Mouse (Mus musculus): Measurements from ENCODE around the gene Gapvd1. TPM values are rescaled to one million over a fixed set of nuclear protein-coding genes. Genes with fewer than 3 reads are reported as not detected.
"Not testable (repeated sequence)": the region's sequence is repeated elsewhere in the genome, so short reads cannot be mapped to it uniquely, and the experiment has no call there.

Gene Gapvd1
- total RNA-seq, 2 experiments from 2014 or later = 56.7 to 65.5 TPM

- ATAC-seq (replicated peaks; ENCODE audit: poor library complexity, severe bottlenecking) = no peak
Measured at GRCm38 (mm10) chr2:34772252-34773235, 17.5 kb upstream of the Gapvd1 start.

- ATAC-seq (replicated peaks; ENCODE audit: poor library complexity, severe bottlenecking) = peak; percentile 81
Measured at GRCm38 (mm10) chr2:34771368-34772226, 16.6 kb upstream of the Gapvd1 start, which contains the start of gene Hspa5. Hspa5 (plus strand) TSS chr2:34771970.

- ATAC-seq (replicated peaks; ENCODE audit: poor library complexity, severe bottlenecking) = no peak
Measured at GRCm38 (mm10) chr2:34770951-34771350, 15.9 kb upstream of the Gapvd1 start.

- ATAC-seq (replicated peaks; ENCODE audit: poor library complexity, severe bottlenecking) = no peak
Measured at GRCm38 (mm10) chr2:34770049-34770448, 15.0 kb upstream of the Gapvd1 start.

- ATAC-seq (replicated peaks; ENCODE audit: poor library complexity, severe bottlenecking) = no peak
Measured at GRCm38 (mm10) chr2:34764801-34765200, 9.8 kb upstream of the Gapvd1 start.

GRCm38 (mm10) chr2:34762872-34763271 is 7.8 kb upstream of the Gapvd1 start:
- ATAC-seq (replicated peaks; ENCODE audit: poor library complexity, severe bottlenecking) = no peak

GRCm38 (mm10) chr2:34762174-34762573 is 7.1 kb upstream of the Gapvd1 start:
- ATAC-seq (replicated peaks; ENCODE audit: poor library complexity, severe bottlenecking) = no peak

GRCm38 (mm10) chr2:34761272-34761671 is 6.2 kb upstream of the Gapvd1 start:
- ATAC-seq (replicated peaks; ENCODE audit: poor library complexity, severe bottlenecking) = not testable (repeated sequence)

GRCm38 (mm10) chr2:34757341-34757740 is 2.3 kb upstream of the Gapvd1 start:
- ATAC-seq (replicated peaks; ENCODE audit: poor library complexity, severe bottlenecking) = no peak

- peak; percentile 81 for ATAC-seq (replicated peaks; ENCODE audit: poor library complexity, severe bottlenecking)
Measured at GRCm38 (mm10) chr2:34753811-34754550, 1.1 kb downstream of the Gapvd1 start.

DNA sequence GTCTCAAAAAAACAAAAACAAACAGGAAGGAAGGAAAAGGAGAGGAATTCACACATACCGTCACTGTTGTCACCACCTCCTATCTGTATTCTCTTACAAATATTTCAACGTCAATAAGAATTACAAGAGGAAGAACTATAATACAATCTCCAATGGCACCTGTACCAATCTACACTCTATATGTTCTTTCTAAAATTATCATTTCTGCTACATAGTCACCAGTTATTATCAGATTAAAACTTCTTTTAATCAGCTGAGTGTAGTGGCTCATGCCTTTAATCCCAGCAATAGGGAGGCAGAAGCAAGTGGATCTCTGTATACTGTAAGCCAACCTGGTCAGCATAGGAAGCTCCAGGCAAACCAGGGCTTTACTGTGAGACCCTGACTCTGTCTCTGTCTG is 4.8 kb downstream of the Gapvd1 start:
- no peak for ATAC-seq (replicated peaks; ENCODE audit: poor library complexity, severe bottlenecking)

- no peak for ATAC-seq (replicated peaks; ENCODE audit: poor library complexity, severe bottlenecking)
Measured at GRCm38 (mm10) chr2:34748479-34748878, 6.6 kb downstream of the Gapvd1 start.

GRCm38 (mm10) chr2:34745673-34746072 is 9.4 kb downstream of the Gapvd1 start:
- ATAC-seq (replicated peaks; ENCODE audit: poor library complexity, severe bottlenecking) = no peak

- ATAC-seq (replicated peaks; ENCODE audit: poor library complexity, severe bottlenecking) = peak; percentile 17
Measured at GRCm38 (mm10) chr2:34744476-34744875, 10.6 kb downstream of the Gapvd1 start.

- ATAC-seq (replicated peaks; ENCODE audit: poor library complexity, severe bottlenecking) = no peak; the same call in 1 of the 2 replicates
Measured at GRCm38 (mm10) chr2:34742675-34743074, 12.4 kb downstream of the Gapvd1 start.

GRCm38 (mm10) chr2:34741390-34742159 is 13.5 kb downstream of the Gapvd1 start:
- ATAC-seq (replicated peaks; ENCODE audit: poor library complexity, severe bottlenecking) = peak; percentile 69

GRCm38 (mm10) chr2:34739684-34740391 is 15.2 kb downstream of the Gapvd1 start:
- ATAC-seq (replicated peaks; ENCODE audit: poor library complexity, severe bottlenecking) = no peak

DNA sequence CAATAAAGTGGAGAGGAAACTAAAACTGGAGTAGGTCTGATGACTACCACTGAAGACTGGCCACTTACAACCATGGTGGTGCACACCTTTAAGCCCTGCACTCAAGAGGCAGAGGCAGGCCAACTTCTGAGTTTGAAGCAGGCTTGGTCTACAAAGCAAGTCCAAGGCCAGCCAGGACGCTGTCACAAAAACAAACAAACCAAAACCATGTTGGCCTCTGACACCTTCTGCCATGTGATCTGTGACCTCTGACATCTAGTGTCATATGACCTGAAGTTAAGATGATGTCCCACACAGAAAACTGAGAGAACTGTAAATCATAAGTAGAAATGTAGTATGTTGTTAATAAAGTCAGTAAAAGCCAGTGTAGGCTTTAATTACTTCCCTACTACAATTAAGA is 17.1 kb downstream of the Gapvd1 start:
- ATAC-seq (replicated peaks; ENCODE audit: poor library complexity, severe bottlenecking) = no peak

DNA sequence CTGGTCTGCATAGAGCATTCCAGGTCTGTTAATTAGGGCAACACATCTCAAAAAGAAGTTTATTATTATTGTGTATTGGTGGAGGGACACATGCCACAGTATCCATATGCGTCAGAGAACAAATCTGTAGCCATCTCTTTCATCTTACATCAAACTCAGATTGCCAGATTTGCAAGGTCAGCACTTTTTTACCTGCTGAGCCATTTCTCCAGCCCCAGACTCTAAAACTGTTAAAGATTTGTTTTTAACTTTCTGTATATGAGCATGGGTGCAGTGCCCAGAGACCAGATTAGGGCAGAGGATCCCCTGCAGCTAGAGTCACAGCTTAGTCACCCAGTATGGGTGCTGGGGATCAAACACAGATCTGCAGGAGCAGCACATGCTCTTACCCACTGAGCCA is 18.4 kb downstream of the Gapvd1 start:
- ATAC-seq (replicated peaks; ENCODE audit: poor library complexity, severe bottlenecking) = no peak

All from granulocyte monocyte progenitor cell, adult 5-6 weeks (primary cell).